Mouse (Mus musculus) thymus, adult 18-20 months (tissue): Measurements from ENCODE around the gene Arhgdig.
"Not testable (repeated sequence)": the region's sequence is repeated elsewhere in the genome, so short reads cannot be mapped to it uniquely, and the experiment has no call there.

Experiments used
- DNase-seq, 2 experiments: peaks; one replicate each; pipeline ENCODE4 v3.0.0; 2022; ENCODE audit warnings: mixed read lengths in 2 of 2

Gene Arhgdig

GRCm38 (mm10) chr17:26203321-26203811 is 4.2 kb downstream of the Arhgdig start:
- DNase-seq, result peak in 1 of 2 experiments; percentile 15

GRCm38 (mm10) chr17:26202737-26203136 is 4.8 kb downstream of the Arhgdig start, which contains the start of gene Rgs11:
Rgs11 (plus strand) TSS chr17:26202951.
- DNase-seq, result no peak

GRCm38 (mm10) chr17:26201998-26202397 is 5.6 kb downstream of the Arhgdig start:
- DNase-seq, result no peak

- DNase-seq, result no peak
Measured at GRCm38 (mm10) chr17:26200831-26201705, 6.5 kb downstream of the Arhgdig start.

GRCm38 (mm10) chr17:26198892-26199291 is 8.7 kb downstream of the Arhgdig start, which contains the start of gene Pdia2:
Pdia2 (minus strand) TSS chr17:26199087.
- no peak for DNase-seq

- no peak for DNase-seq
Measured at GRCm38 (mm10) chr17:26192481-26193190, 14.9 kb downstream of the Arhgdig start.

GRCm38 (mm10) chr17:26191486-26191885 is 16.1 kb downstream of the Arhgdig start:
- DNase-seq, result not testable (repeated sequence)

GRCm38 (mm10) chr17:26188091-26188805 is 19.3 kb downstream of the Arhgdig start:
- no peak for DNase-seq

GRCm38 (mm10) chr17:26187592-26187991 is 20.0 kb downstream of the Arhgdig start:
- DNase-seq, result no peak

GRCm38 (mm10) chr17:26181179-26181578 is 26.4 kb downstream of the Arhgdig start:
- DNase-seq, result no peak

- no peak for DNase-seq
Measured at GRCm38 (mm10) chr17:26178611-26179010, 29.0 kb downstream of the Arhgdig start.

- DNase-seq, result not testable (repeated sequence)
Measured at GRCm38 (mm10) chr17:26175248-26175647, 32.3 kb downstream of the Arhgdig start.

- peak in 1 of 2 experiments; percentile 45 for DNase-seq
Measured at GRCm38 (mm10) chr17:26168039-26168438, 39.5 kb downstream of the Arhgdig start.

- no peak for DNase-seq
Measured at GRCm38 (mm10) chr17:26162736-26163135, 44.9 kb downstream of the Arhgdig start.

- no peak for DNase-seq
Measured at GRCm38 (mm10) chr17:26151886-26152630, 55.5 kb downstream of the Arhgdig start.
